Mouse (Mus musculus) heart, adult 8-10 months (tissue): ENCODE measurements around the gene Ppm1l. TPM values are rescaled to one million over a fixed set of nuclear protein-coding genes. Genes with fewer than 3 reads are reported as not detected.

ENCODE experiments used
- DNase-seq: peaks from one replicate; pipeline ENCODE4 v3.0.0; 2022; ENCODE audit warnings: low spot score
- total RNA-seq, 4 experiments: library from RNA; stranded (reverse); gene quantifications; 2 replicates each; pipeline ENCODE4 v1.2.4; 2022

Ppm1l gene
- total RNA-seq, 4 experiments from 2014 or later = 27.1 to 35.0 (median 31.1) TPM

DNA sequence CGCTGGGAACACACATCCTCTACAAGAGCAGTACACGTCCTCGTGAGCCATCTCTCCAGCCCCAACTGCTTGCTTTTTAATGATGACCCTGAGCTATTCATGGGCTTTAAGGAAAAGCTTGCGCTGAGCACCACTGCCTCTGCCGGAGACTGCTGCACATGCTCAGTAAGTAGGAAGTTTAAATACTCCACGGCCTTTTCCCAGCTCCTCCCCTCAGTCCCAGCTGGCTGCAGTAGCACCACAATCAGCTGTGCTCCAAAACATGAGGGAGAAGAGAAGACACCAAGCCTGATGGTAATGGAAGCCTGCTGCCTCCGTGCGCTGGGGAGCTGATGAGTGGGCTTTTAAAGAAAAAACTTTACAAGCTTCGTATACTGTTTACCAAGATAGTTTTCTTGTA lies 277.4 kb downstream of the Ppm1l start:
- no peak for DNase-seq

DNA sequence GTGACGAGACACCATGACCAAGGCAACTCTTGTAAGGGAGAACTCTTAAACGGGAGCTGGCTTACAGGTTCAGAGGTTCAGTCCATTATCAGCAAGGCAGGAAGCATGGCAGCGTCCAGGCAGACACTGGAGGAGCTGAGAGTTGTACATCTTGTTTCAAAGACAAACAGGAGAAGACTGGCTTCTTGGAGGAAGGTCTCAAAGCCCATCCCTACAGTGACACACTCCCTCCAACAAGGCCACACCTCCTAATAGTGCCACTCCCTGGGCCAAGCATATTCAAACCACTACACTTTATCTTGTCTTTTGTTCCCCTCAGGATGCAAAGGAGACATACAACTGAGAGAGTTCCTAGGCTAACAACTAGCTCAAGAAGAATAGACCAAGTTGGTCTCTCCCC lies 279.5 kb downstream of the Ppm1l start:
- DNase-seq = no peak

DNA sequence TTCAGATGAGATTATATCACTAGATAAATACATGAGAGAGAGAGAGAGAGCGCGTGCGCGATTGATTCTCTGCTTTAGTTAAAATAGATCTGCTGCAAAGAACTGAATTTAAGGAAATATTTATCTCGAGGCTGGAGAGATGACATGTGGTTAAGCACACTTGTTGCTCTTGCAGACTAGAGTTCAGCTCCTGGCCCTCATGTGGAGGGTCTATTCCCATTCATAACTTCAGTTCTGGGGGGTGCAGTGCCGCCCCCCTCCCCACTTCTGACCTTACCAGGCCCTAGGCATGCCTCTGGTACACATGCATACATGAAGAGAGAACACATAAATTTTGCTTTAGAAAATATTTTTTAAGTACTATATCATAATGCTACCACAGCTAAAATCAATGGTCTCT lies 280.6 kb downstream of the Ppm1l start:
- DNase-seq = no peak

- no peak for DNase-seq
These were observed 281.2 kb downstream of the Ppm1l start for GRCm38 (mm10) chr3:69597816-69598215.

DNA sequence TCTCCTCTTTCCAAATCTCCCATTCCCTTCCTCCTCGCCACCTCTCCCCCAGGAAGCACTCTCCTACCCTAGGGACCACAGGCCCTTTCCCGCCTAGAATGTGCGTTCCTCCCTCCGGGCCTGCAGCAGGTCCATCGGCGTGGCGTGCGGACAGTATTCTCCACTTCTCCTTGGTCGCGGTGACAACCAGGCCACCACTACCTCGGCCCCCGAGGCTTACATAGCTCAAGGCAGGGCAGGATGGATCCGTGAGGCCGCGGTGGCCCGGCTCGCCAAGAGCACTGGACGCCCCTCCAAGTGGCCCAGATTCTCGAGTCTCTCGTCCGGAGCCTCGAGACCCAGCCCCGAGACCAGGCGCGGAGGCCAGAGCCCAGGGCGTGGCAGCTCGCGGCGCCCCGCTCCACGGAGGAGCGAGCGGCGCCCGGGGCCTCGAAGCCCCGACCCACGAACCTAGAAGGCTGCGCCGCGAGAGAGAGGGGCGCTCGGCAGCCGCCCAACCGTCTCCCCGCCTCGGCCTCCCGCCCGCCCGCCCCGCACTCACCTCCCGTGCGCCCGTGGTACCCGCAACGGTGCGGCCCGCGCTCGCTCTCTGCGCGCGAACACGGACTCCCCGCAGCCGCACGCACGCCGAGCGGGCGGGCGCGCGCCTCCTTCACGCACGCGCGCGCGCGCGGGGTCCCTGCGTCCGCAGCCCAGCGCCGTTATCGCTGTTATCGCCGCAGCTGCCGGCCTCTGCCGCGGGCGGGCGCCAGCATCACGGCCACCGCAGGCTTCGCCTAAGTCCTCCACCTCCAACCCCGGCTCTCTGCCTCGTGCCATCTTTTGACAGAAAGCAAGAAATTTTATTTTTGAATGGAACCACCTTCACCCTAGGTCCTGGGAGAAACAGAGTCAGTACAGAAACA lies 281.9 kb downstream of the Ppm1l start, which contains the start of gene B3galnt1:
B3galnt1 (minus strand) TSS at position 700 of the 905 bp plus-strand sequence.
- peak; percentile 40 for DNase-seq

- no peak for DNase-seq
These were observed 282.5 kb downstream of the Ppm1l start for GRCm38 (mm10) chr3:69599166-69599500.

GRCm38 (mm10) chr3:69606923-69607322 lies 290.3 kb downstream of the Ppm1l start:
- DNase-seq = no peak

GRCm38 (mm10) chr3:69607468-69607867 lies 290.8 kb downstream of the Ppm1l start:
- no peak for DNase-seq

DNA sequence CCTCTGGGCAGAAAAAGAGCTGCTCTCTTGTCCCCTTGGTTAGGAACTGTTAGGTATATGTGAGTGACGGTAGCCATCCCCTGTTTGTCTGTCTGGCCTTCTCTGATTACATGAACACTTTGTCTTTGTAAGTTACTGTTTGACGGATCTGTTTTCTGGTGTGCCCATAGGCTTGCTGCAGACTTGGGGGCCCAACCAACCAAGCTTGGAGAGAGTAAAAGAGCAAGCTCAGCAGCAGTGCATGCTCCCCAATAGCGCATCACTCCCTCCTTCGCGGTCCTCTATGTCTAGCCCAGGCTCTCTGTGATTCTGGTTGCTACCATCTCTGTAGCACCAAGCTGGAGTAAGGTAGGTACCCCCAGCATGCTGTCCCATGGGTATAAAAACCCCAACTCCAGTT lies 291.2 kb downstream of the Ppm1l start:
- DNase-seq = no peak

Other genes with a start within 250 kb of the Ppm1l start
- gene Kpna4, start 189.7 kb upstream of the Ppm1l start, total RNA-seq = 10 to 100 TPM; 85.3 to 94.0 (median 91.3) TPM
- gene Arl14, start 94.4 kb upstream of the Ppm1l start, total RNA-seq = not detected